Comparison of ENCODE assay signal across 10 mouse cellular contexts in the genomic region with DNA sequence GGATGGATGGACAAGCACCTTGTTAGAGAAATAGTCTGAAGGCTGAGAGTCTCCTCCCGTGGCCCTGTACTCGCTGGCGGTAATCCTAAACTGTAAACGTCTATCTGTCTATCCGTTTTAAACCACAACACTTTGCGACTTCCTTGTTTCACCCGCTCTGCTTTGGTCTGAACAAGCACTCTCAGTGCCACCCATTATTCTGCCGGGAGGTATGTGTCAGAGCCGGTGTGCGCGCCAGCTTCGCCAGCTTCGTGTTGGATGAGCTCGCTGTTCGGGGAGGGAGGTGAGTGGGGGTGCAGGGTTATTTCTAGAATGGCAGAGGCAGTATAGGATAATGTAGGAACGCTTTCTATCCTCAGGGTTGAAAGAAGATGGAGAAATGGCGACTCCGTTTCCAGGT. TPM values are rescaled to one million over a fixed set of nuclear protein-coding genes. Genes with fewer than 3 reads are reported as not detected.
DNase-seq lines count a peak whose midpoint lies in the region; ATAC-seq lines count a peak whose summit lies in the region.
"Had no signal": no experiment of that assay in that cellular context is flagged by ENCODE, and none has a peak within 500 bp of the region (broad histone marks: within the 10 kb centered on the region; RNA-seq: fewer than 3 reads in every experiment).

No protein-coding gene starts in this region.

- no peaks in the 10 kb centered on the region for H3K9me3 ChIP-seq in hindbrain, embryonic 12.5 days (replicated peaks)
- H3K9me3 ChIP-seq: stomach, embryonic 15.5 days had no signal

- H3K36me3 ChIP-seq in hindbrain, embryonic 12.5 days: no peaks in the 10 kb centered on the region
- H3K36me3 ChIP-seq: stomach, embryonic 15.5 days had no signal

- H3K4me2 ChIP-seq in hindbrain, embryonic 12.5 days (replicated peaks): no peak overlapping the region
- H3K4me2 ChIP-seq: stomach, embryonic 15.5 days had no signal

- ATAC-seq in hindbrain, embryonic 12.5 days (ENCODE audit: low FRiP score): 0 out of 2 replicates have a peak, but pooled peaks have one; percentile 27

- H3K9ac ChIP-seq in hindbrain, embryonic 12.5 days: no peak overlapping the region
- H3K9ac ChIP-seq: stomach, embryonic 15.5 days had no signal

- H3K4me1 ChIP-seq in hindbrain, embryonic 12.5 days: peaks cover 22% of the 10 kb centered on the region
- H3K4me1 ChIP-seq: stomach, embryonic 15.5 days had no signal

- DNase-seq in left cerebral cortex, adult 11 months (ENCODE audit: low spot score): peak; percentile 38
- no peak for DNase-seq in left cerebral cortex, postnatal 10 days (ENCODE audit: extremely low spot score in 1 of 2, low spot score in 2 of 2)
- peak; percentile 49 for DNase-seq in MEL-GATA-1-ER (ENCODE audit: extremely low read depth, low read depth)
- DNase-seq in right cerebral cortex, adult 2 months (ENCODE audit: low spot score in 2 of 2): peak; percentile 59 to 64
- DNase-seq in adrenal gland, adult 2 months: no peak
- no peak for DNase-seq in kidney, postnatal 25 days
- DNase-seq in cerebellum, postnatal 14 days: no peak
- DNase-seq: cerebellum, adult 18-20 months had no signal

- H3K27ac ChIP-seq in hindbrain, embryonic 12.5 days: peak overlapping the region; percentile 68
- H3K27ac ChIP-seq: stomach, embryonic 15.5 days had no signal

- no peaks in the 10 kb centered on the region for H3K27me3 ChIP-seq in hindbrain, embryonic 12.5 days
- H3K27me3 ChIP-seq: stomach, embryonic 15.5 days had no signal

- 90% methylated on average over 18 of the region's 18 CpGs for WGBS in hindbrain, embryonic 12.5 days

- H3K4me3 ChIP-seq in hindbrain, embryonic 12.5 days: no peak overlapping the region
- H3K4me3 ChIP-seq: stomach, embryonic 15.5 days had no signal

- intact Hi-C loops in left cerebral cortex, postnatal 10 days (cut with DNase I): no loop called here

RNA-seq across cellular contexts. Expression of a gene that starts 48.0 kb away (rescaled TPM):
- 10 to 100 TPM; 10.3 to 10.7 TPM for total RNA-seq in left cerebral cortex, postnatal 10 days (2021)
- polyA plus RNA-seq in hindbrain, embryonic 12.5 days (2016; fragmentation: Nextera tagmentation; extraction: Ambion mirVana): 29.4 and 31.1 TPM in 2 replicates
- 10 to 100 TPM; 16.5 to 22.8 TPM for total RNA-seq in adrenal gland, adult 2 months (2021)
- 4.3 TPM in 2 replicates for polyA plus RNA-seq in adrenal gland, adult 2 months (2012; rRNA removed)

Comparison
In these comparisons a context has a peak if more than half of its experiments do, and no peak if none do; other contexts are left out.
1. DNase-seq: peak in left cerebral cortex, adult 11 months (single experiment), MEL-GATA-1-ER (single experiment) and right cerebral cortex, adult 2 months (2 of 2); none in left cerebral cortex, postnatal 10 days (0 of 2), adrenal gland, adult 2 months (single experiment), kidney, postnatal 25 days (0 of 2) and cerebellum, postnatal 14 days (0 of 2).